Mouse (Mus musculus) kidney, postnatal 10 days (tissue): ENCODE measurements around the gene 4931428L18Rik.
"Not testable (repeated sequence)": the region's sequence is repeated elsewhere in the genome, so short reads cannot be mapped to it uniquely, and the experiment has no call there.

Experiments used
- DNase-seq: peaks from one replicate; pipeline ENCODE4 v3.0.0; 2021; ENCODE audit warnings: mixed read lengths

4931428L18Rik gene

GRCm38 (mm10) chr1:31051370-31051921, 171.0 kb downstream of the 4931428L18Rik start:
- DNase-seq = peak; percentile 28

DNA sequence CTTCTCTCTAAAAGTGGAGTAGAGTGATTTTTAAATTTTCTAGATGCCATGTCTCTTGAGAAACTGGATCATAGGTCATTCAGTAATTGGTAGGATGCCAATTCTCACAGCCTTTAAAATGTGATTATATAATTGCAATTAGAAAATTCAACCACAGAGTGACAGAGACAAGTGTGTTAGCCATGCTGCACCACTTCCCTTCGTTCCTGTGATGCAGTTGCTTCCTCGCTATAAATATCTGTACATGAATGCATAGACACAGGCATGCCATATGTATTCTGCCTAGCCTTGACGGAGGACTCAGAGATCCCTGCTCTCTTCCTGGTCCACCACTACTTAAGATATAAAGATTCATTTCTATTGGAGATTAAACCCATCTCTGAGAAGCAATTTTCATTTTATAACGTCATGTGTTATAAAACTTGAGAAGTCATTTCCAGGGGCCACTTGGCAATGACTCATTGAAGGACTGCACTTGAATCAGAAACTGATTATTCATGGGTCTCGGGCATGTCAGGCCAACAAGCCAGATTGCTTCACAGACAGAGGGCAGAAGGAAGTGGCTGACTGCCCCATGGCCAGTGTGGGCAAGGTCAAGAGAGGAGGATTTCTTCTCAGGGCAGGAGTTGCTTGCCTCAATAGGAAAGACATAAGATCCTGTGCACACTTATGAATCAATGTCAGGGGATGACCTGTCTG, 172.4 kb downstream of the 4931428L18Rik start:
- DNase-seq = no peak

GRCm38 (mm10) chr1:31043208-31043607, 179.3 kb downstream of the 4931428L18Rik start:
- no peak for DNase-seq

GRCm38 (mm10) chr1:31042793-31043192, 179.7 kb downstream of the 4931428L18Rik start:
- DNase-seq = no peak

DNA sequence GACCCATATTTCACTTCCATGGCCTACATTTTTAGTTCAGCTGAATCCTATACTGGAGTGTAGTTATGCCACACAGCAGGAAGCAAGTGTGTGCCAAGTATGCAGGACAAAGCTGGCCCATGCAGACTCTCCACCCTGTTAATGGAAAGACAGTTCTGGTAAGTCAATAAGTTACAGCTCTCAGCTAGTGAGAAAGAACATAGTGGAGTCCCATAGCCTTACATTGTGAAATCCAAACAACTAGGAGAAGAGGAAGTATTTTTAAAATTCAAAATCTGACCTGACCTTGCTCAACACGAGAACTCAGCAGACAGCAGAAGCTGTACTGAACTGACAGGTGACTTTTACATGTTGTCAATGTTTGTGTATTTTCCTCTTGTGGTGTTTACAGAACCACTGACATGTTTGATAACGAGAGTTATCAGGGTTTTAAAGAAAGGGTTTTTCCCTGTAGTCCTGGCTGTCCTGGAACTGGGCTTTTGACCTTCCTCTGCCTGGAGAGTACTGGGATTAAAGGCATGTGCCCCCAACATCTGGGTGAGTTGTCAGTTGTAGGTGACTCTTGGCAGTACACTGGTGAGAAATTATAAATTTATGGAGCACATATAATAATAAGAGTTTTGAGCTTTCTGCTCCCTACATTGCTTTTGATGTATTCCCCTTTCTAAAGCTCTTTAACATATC, 188.5 kb downstream of the 4931428L18Rik start:
- peak; percentile 32 for DNase-seq

DNA sequence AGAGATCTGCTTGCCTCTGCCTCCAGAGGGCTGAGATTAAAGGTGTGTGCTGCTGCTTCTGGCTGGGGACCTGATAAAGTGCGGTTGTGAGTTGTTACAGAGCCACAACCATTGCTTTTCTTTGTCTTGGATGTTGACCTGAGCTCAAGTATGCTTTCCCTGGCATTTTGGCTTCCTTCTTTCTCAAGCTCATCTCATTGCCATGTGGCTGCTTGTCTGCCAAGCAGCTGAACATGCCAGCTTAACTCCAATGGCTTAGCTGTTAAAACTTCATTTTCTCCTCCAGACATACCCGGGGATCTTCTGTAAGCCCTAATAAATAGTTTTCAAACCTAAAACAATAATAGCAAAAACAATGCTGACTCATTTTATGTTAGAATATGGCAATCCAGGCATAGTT, 190.1 kb downstream of the 4931428L18Rik start:
- DNase-seq = no peak

DNA sequence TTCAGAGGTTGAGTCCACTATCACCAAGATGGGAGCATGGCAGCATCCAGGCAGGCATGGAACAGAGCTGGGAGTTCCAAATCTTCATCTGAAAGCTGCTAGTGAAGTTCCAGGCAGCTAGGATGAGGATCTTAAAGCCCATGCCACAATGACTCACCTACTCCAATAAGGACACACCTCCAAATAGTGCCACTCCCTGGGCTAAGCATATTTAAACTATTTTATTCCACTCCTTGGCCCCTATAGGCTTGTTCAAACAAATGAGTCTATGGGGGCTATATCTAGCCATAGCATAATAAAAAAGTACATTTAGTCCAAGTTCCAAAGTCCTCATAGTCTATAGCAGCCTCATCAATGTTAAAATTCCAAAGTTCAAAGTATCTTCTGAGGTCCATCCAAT, 199.3 kb downstream of the 4931428L18Rik start:
- DNase-seq = no peak

GRCm38 (mm10) chr1:31019283-31019682, 203.2 kb downstream of the 4931428L18Rik start:
- DNase-seq = peak; percentile 19

GRCm38 (mm10) chr1:31017377-31017776, 205.1 kb downstream of the 4931428L18Rik start:
- peak; percentile 13 for DNase-seq

DNA sequence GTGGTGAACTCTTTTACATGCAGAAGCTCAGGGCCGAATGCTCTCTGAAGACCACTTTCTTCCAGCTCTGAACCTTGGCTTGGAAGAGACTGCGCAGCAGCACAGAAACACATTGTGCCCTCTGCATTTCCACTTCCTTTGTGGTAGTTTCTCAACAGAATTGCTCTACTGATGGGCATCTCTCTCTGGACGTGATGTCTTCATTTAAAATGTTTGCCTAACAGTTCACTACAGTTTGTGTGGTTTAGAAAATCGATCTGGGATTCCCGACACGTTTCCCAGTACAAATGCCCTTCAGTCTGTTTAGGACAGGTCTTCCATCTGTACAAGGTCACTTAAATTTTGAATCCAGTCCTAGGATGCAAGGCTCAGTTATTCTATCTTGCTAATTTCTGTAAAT, 206.4 kb downstream of the 4931428L18Rik start:
- no peak for DNase-seq

DNA sequence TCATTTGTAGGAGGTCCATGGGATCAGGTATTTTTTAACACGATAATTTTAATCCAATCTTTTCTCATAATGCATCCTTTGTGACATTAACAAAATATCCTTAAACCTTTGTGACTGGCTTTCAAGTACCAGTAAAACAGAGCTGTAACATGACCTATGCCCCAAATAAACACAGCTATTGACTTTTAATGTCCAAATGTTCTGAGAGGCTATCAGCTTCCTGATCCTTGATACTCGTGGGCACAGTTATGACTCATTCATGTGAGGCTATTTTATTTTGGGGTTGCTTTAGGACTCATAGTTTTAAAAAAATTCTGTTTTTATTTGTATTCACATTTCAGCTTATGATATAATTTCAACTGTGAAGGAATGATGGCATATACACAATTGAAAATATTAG, 207.2 kb downstream of the 4931428L18Rik start:
- DNase-seq = no peak

DNA sequence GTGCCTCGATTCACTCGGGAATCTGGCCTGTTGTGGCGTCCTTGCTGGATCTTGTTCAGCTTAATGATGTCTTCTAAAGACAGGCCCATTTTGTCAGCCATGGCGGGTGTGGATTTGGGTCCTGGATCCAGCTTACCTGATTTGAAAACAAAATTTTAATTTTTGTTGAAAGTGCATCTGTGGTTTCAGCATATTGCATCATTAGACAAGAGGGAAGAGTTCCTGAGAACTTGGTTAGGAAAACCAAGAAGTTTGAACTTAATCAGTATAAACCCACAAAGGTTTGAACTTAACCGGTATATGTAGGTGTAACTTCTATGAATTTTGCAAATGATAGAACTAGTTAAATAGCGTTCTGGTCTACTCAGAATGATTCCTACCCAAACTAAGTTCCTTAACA, 244.6 kb downstream of the 4931428L18Rik start, which contains the start of gene AC153137.1:
AC153137.1 (minus strand) TSS at position 101 of the 400 bp plus-strand sequence.
- not testable (repeated sequence) for DNase-seq

GRCm38 (mm10) chr1:30977239-30977638, 245.2 kb downstream of the 4931428L18Rik start:
- DNase-seq = peak; percentile 9

DNA sequence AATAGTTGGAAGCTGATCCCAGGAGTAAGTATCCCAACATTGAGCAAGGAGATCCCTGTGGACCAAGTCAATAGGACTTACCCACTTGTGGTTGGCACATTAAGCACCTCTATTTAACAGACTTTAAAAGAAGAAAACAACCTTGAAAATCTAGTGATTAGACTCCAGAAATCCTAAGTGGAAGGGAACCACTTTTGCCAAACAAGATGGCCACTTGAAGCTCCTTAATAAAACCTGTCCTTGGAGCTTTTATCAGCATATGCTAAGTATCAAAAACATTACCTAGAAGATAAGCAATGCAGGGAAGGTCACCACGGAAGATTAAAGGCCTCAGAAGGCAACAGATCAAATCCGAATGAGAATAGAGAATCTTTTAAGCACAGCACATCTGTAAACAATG, 270.7 kb downstream of the 4931428L18Rik start:
- no peak for DNase-seq

GRCm38 (mm10) chr1:30950456-30950835, 272.0 kb downstream of the 4931428L18Rik start:
- no peak for DNase-seq

DNA sequence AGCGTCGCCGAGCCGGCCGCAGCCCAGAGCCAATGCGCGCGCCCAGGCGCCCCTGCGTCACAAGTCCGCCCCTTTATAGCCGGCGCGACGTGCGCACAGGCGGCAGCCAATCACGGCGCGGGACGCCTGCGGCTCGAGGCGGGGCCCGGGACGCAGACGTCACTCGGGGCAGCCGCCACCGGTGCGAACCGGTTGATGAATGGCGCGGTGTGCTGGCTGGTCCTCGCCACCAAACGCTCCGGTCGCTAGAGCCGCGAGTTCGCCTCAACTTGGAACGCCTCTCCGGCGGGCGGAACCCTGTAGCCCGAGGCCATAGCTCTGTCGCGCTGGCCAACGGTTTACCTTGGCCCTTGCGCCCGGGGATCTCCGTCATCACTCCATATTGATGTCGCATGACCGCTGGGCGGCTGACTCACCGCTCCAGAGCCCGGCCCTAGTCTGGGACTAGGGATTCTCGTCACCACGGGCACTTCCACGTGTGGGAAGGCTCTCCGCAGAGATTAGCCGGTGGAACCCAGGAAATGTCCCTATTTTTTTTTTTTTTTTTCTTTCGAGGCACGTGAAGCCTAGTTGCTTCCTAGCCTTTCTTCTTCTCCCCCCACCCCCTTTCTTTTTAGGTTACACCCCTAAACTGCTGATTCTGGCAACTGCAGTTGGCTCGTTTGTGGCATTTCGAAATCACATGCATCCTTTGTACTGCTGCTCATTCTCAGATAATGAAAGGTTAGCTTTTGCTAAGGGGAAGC, 272.6 kb downstream of the 4931428L18Rik start:
- DNase-seq = peak; percentile 99

GRCm38 (mm10) chr1:30948950-30949639, 273.4 kb downstream of the 4931428L18Rik start:
- DNase-seq = peak; percentile 77

GRCm38 (mm10) chr1:30948361-30948949, 274.0 kb downstream of the 4931428L18Rik start:
- DNase-seq = peak; percentile 40
